Mouse (Mus musculus): ENCODE measurements at regions not wholly inside any gene's neighbourhood (a gene's known extent, or its start where the extent isn't known, plus 50 kb on each side); places are given as distances from the start of the nearest gene placed in this dataset.

GRCm38 (mm10) chr15:62566106-62566511 lies 1278.9 kb downstream of the Gsdmc2 start:
- DNase-seq, result peak; percentile 3

- no peak for DNase-seq
Observed at GRCm38 (mm10) chr15:62533233-62533632, 1311.7 kb downstream of the Gsdmc2 start.

- DNase-seq, result no peak
Observed at GRCm38 (mm10) chr15:62528975-62529374, 1316.0 kb downstream of the Gsdmc2 start.

- no peak for DNase-seq
Observed at GRCm38 (mm10) chr15:62524628-62525027, 1320.3 kb downstream of the Gsdmc2 start.

GRCm38 (mm10) chr15:62524135-62524534 lies 1320.8 kb downstream of the Gsdmc2 start:
- DNase-seq, result no peak

- DNase-seq, result no peak
Observed at GRCm38 (mm10) chr15:62513462-62513861, 1331.5 kb downstream of the Gsdmc2 start.

GRCm38 (mm10) chr15:62511461-62511860 lies 1333.5 kb downstream of the Gsdmc2 start:
- DNase-seq, result peak; percentile 4

GRCm38 (mm10) chr15:62503866-62504265 lies 1341.1 kb downstream of the Gsdmc2 start:
- peak; percentile 9 for DNase-seq

GRCm38 (mm10) chr15:62500966-62501365 lies 1344.0 kb downstream of the Gsdmc2 start:
- no peak for DNase-seq

GRCm38 (mm10) chr15:62500522-62500921 lies 1344.5 kb downstream of the Gsdmc2 start:
- no peak for DNase-seq

GRCm38 (mm10) chr15:62496193-62496592 lies 1348.8 kb downstream of the Gsdmc2 start:
- no peak for DNase-seq

- no peak for DNase-seq
Observed at GRCm38 (mm10) chr15:62492350-62492749, 1352.6 kb downstream of the Gsdmc2 start.

GRCm38 (mm10) chr15:62490548-62490947 lies 1354.4 kb downstream of the Gsdmc2 start:
- no peak for DNase-seq

GRCm38 (mm10) chr15:62486540-62486939 lies 1358.4 kb downstream of the Gsdmc2 start:
- DNase-seq, result no peak

- DNase-seq, result no peak
Observed at GRCm38 (mm10) chr15:62484350-62484749, 1360.6 kb downstream of the Gsdmc2 start.

- DNase-seq, result no peak
Observed at GRCm38 (mm10) chr15:62483534-62483933, 1361.4 kb downstream of the Gsdmc2 start.

GRCm38 (mm10) chr15:62482357-62482756 lies 1362.6 kb downstream of the Gsdmc2 start:
- DNase-seq, result peak; percentile 19

GRCm38 (mm10) chr15:62477779-62478178 lies 1367.2 kb downstream of the Gsdmc2 start:
- no peak for DNase-seq

GRCm38 (mm10) chr15:62476452-62476851 lies 1368.5 kb downstream of the Gsdmc2 start:
- peak; percentile 17 for DNase-seq

GRCm38 (mm10) chr15:62470683-62471331 lies 1374.2 kb downstream of the Gsdmc2 start:
- DNase-seq, result no peak

- no peak for DNase-seq
Observed at GRCm38 (mm10) chr15:62468076-62468475, 1376.9 kb downstream of the Gsdmc2 start.

GRCm38 (mm10) chr15:62466856-62467255 lies 1378.1 kb downstream of the Gsdmc2 start:
- no peak for DNase-seq

GRCm38 (mm10) chr15:62465026-62465839 lies 1379.7 kb downstream of the Gsdmc2 start:
- DNase-seq, result no peak

GRCm38 (mm10) chr15:62462698-62463097 lies 1382.3 kb downstream of the Gsdmc2 start:
- DNase-seq, result peak; percentile 81
